Mouse (Mus musculus): ENCODE results near the gene St6galnac1.
A peak's percentile ranks its signal among the peaks of the same experiment; 100 is the strongest.
"Not testable (repeated sequence)": the region's sequence is repeated elsewhere in the genome, so short reads cannot be mapped to it uniquely, and the experiment has no call there.

St6galnac1 gene

DNA sequence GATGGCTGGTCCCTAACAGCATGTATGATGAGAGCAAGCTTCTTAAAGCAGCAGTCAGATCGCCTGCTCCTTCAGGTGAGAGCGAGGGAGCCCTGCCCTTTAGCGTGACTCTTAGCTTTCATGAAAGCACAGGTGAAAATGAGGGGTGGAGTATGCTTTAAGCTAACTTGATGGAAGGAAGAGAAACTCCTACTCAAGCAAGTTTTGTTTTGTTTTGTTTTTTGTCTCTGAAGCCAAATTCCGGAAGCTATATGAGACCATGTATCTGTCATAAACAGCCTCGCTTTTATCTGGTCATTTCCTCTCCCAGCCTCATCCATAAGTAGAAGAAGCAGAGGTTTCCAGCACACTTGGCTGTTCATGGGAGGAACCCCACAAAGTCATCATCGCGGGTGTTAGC lies at the start of gene St6galnac1:
TSS of gene St6galnac1 (minus strand) at position 101 of the 400 bp plus-strand sequence.
- no peak for DNase-seq (ENCODE audit: low read depth)

DNA sequence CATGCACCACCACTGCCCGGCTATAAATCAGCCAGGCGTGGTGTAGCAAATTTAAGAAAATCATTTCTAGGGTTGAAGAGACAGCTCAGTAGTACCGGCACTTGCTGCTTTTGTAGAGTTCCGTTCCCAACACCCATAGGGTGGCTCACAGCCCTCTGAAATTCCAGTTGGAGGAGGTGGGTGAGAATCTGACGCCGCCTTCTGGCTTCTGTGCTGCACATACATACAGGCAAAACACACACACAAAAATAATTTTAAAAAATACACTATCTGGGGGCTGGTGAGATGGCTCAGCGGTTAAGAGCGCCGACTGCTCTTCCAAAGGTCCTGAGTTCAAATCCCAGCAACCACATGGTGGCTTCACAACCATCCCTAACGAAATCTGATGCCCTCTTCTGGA lies 48.6 kb upstream of the St6galnac1 start:
- not testable (repeated sequence) for DNase-seq (ENCODE audit: low read depth)

DNA sequence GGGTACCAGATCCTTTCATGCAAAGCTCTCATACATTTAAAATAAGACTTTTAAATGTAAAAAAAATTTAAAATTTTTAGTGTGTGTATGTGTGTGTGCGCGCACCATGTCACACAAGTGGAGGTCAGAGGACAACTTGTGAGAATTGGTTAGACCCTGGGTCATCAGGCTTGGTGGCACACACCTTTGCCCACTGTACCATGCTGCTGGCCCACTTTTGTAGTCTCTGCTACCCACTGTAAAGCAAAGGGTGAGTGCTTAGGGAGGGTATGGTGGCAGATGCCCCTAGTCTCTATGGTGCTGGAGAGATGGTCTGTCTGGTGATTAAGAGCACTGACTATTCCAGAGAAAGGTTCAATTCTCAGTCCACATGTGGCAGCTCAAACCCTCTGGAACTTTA lies 47.9 kb upstream of the St6galnac1 start:
- no peak for DNase-seq (ENCODE audit: low read depth)

DNA sequence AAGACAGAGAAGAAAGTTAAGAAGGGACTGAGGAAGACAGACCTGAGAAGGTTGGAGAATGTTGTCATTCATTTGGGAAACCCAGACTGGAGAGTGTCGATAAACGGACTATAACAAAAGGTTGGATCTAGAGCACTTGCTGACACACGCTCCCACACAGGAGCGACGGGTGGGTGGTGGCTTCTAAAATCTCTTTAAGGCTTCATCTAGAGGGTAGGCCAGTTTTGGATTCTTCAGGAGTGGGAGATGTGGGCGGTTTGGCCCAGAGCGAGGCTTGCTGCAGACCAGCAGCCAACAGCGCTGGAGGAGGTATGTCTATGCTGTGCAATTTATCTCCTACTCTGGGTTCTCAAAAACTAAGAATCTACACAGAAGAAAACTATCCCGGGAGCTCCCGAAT lies 47.3 kb upstream of the St6galnac1 start:
- no peak for DNase-seq (ENCODE audit: low read depth)

DNA sequence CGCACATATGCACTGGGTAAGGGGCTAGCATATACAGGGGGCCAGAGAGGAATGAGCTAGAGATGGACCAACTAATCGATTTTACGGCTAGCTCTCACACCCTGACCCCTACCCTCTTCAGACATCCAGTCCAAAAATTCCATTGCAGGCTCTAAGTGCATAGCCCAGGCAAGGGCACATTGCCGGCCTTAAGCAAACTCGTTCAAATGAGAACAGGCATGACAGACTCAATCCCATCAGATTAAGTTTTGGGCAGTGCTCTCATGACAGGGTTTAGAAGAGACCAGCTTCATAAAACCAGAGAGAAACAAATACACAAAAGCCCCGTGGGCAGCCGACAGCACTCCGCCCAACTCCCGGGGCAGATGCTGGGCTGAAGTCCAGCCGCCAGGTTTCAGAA lies 46.9 kb upstream of the St6galnac1 start:
- no peak for DNase-seq (ENCODE audit: low read depth)

DNA sequence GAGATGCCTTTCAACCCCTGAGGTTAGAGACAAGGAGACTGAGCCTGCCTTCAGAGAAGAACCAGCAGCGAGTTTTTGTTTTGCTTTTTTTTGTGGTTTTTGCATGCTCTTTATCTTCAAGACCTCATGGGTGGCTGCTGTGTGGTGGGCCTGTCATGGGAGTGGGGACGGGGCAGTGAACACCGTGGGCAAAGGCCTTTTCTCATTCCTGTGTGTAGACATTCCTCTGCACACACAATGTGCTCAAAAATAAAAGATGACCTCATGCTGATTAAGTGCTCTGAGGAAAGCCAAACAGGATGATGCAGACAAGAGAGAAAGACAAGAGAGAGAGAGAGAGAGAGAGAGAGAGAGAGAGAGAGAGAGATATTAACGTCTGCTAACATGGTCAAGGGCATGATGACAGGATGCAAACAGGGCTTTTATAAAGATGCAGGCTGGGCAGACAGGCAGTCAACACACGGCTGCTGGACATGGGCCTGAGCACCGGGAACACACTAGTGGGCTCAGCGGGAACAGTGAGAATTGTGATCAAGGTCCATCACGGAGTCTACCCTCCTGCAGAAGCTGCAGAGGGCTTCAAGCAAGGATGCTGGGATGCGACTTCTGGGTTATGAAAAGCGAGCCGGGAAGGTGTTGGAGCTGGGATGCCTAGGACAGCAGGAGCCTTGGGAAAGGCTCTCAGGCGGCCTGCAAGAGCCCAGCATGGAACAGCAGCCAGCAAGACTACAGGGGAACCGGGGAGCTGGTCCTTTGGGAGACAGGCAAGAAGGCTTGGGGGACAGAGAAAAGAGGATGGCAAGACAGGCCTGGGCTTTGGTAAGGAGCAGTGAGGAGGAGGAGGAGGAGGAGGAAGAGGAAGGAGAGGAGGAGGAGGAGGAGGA lies 46.0 kb upstream of the St6galnac1 start:
- no peak for DNase-seq (ENCODE audit: low read depth)

DNA sequence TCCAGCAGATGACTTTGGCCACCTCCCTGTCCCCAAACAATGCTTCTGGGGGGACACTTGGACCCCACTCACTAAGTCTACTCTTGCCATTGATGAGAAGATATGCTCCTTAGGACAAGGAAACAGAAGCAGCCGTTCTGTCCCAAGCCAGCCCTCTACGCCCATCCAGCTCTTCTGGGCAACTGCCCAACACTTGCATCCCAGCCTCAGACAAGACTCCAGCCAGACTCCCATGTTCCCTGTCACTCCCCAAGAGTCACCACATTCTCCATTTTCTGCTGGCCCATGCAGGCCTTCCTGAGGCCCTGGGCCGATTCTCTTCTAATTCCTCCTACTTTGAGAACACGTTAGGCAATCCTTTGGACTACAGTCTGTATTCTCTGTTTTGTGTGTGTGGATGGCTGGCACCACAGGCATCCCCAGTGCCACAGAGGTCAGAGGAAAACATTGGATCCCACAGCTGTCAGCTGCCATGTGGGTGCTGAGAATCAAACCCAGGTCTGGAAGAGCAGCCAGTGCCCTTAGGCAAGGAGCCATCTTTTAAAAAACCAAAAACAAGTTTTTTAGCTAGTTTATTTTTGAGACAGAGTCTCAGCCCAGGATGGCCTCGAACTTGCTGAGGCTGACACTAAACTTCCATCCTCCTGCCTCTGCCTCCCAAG lies 44.8 kb upstream of the St6galnac1 start:
- DNase-seq (ENCODE audit: low read depth), result no peak

DNA sequence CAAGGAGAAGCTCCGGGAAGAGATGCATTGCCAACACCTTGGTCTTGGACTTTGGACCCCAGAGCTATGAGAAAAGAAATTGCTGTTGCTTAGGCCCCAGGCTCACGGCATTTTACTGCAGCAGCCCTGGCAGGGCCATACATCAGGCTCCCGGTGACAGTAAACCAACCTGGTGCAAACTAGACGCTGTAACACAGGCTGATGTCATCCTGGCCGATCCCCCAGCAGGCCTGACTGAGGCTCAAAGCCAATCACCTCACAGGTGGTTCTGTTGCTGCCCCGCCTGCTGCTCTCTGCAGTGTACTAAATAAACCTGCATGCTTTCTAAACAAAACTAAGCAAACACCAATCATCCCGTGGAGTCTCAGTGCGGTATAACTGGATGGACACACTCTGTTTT lies 43.4 kb upstream of the St6galnac1 start:
- no peak for DNase-seq (ENCODE audit: low read depth)

DNA sequence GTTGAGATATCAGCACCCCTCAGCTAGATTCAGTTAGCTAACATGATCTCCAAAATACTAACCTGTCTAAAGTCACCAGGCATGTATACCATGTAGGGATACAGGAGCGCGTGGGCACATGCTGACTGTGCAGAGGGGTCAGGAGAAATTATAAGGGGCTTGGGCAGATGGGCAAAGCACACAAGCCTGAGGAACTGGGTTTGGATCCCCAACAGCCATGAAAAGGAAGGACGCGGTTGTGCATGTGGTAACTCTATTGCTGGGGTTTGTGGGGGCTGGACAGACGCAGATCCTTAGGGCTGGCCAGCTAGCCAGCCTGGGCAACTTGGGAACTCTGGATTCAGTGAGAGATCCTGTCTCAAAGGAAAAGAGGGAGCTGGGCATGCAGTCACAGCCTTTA lies 42.3 kb upstream of the St6galnac1 start:
- no peak for DNase-seq (ENCODE audit: low read depth)

DNA sequence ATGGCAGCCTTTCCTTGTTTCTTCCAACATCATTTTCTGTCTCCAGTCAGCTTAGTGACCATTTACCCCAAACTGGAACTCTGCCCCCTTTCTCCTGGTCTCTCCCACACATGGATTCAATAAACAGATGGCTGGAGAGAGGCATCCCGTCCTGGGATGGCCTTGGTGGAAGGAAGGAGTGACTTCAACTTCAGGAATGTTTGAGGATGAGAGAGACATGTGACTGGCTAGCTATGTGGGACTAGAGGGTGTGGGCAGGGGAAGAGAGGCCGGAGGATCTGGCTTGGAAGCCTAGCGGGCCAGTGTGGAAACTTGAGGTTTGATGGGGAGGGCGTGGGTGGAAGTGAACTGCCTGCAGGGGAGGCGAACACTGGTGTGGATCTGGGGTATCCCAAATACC lies 41.5 kb upstream of the St6galnac1 start:
- DNase-seq (ENCODE audit: low read depth), result no peak

DNA sequence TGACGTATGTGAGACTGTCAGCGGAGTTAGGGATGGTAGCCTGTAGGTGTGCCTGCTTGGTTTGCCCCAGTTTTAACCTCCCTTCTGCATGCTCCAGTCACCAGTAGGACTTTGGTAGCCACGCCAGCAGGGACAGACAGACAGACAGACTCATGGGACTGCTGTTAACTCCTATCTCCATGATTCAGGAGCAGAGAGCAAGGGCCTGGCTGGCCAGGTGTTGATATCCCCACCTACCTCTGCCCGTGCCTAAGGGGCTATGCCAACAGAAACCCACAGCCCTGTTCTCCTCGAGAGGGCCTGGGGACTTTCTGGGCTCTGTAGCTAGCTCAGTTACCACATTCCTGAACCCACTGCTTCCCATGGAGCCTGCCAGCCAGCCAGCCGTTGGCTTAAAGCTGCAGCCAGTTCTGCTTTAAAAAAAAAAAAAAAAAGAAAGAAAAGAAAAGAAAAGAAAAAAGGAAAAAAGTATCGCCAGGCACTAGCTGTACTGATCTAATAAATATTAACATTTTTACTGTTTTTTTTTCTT lies 39.6 kb upstream of the St6galnac1 start:
- no peak for DNase-seq (ENCODE audit: low read depth)

DNA sequence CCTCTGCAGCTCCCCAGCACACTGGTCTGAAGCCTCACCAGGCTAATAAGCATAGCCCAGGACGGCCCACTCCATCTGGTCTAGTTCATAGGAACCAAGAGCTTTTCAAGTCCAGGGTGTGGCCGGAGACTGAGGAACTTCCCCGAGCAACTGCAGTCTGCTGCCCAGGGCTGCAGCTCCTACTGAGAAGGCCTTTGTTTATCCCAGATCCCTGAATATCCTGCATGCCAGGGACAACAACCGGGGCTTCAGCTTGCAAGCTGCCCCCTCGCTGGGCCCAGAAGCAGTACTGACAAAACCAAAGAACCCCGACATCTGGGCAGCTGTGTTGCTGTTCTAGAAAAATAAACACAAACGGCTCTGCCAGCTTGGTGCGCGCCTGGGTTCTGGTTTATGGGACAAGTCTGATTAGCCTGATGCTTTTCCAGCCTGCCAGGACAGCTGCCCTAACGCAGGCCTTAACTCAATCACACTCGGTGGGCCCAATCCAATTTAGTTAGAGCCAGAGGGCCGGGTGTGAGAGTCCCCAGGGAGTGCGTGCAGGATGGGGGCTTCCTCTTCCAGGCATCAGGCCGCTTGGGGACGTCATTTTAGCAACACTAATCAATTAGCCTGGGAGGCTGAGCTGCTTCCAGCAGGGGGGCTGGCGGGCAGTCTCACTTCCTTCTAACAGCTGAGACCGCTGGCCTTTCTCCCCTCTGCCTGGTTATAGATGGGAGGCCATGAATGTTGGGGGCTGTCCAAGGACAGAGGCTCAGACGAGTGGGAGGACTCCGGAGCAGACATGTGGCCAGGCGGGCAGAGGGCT lies 39.0 kb upstream of the St6galnac1 start:
- no peak for DNase-seq (ENCODE audit: low read depth)

DNA sequence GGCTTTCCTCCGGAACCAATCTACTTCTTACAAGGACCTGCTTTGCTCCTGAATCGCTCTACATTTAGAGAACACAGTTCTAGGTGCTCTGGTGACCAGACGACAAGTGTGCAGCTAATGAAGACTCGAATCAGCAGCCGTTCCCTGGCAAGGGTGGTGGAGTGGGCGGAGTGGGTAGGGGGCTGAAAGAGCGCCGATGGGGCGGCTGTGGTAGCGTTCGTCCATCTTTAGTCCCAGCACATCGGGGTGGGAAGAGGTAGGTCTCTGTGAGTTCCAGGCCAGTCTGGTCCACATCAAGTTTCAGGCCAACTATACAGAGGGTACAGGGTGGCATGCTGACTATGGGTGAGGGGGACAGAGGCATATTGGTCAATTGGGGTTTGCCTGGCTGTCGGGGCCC lies 38.3 kb upstream of the St6galnac1 start:
- DNase-seq (ENCODE audit: low read depth), result no peak

DNA sequence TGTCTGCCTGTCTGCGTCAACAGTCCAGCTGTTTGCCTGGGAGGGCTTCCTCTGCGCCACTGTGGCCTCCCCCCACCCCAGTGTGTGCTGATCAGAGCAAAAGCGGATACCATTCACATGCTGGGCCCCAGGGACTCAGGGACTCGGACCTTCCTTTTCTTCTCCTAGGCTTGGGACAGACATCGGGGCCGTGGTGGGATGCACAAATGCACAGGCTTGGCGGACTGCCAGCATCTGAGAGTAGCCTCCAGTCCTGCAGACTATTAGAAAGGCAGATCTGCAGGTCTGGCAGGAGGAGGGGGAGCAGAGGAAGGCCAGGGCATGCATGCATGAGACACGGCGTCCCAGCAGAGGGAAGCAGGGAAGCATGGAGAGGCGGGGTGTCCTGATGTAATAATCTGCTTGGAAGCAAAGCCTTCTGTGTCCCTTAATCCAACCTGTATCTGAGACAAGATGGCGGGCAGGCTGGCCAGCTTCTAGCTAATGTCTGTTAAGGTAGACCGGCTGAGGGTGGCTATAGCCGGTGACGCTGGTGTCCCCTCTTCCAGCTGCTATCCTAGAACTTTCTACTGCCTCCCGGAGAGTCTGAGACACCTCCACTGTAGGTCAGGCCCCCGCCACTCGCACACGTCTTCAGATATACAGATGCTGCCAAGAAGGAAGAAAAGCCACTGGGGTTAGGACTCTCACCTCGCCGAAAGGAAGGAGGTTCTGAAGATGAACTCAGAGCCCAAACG lies 37.7 kb upstream of the St6galnac1 start:
- no peak for DNase-seq (ENCODE audit: low read depth)

DNA sequence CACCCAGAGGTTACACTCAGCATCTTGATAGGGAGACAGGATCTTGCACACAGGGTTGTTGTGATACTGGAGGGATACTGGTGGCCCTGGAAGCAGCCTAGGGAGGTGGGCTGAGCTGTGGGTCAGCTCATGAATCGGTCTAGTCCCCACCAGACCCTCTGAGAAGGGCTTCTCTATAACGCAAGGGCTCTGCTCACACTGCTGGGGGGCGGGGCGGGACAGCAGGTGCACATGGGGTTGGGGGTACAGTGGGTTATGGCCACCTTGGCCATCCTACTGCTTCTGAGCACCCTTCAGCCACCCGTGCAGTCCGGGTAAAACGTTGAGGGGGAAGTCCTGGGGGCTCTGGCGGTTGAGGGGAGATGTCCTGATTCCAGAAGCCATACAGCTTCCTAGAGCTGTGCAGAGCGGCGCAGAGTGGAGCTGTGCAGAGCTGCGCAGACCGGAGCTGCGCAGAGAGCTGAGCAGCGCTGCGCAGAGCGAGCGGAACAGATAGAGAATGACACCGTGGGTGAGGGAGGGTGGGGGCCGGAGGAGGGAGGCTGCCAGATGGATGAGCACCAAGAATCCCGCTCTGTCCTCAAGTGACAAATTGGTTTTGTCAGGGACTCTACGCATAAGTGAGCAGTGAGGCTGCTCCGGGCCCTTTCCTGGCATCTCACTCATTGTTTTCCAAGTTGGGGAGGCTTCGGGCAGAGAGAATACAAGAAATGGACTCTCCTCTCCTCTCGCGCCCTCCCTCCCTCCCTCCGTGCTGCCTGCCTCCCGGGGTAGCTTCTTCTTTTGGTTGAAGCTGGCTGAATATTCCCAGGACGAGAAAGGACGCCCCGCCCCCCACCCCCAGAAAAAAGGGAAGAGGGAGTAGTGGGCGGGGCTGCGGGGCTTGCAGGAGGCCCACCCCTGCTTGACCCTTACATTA lies 35.9 kb upstream of the St6galnac1 start:
- DNase-seq (ENCODE audit: low read depth), result no peak

DNA sequence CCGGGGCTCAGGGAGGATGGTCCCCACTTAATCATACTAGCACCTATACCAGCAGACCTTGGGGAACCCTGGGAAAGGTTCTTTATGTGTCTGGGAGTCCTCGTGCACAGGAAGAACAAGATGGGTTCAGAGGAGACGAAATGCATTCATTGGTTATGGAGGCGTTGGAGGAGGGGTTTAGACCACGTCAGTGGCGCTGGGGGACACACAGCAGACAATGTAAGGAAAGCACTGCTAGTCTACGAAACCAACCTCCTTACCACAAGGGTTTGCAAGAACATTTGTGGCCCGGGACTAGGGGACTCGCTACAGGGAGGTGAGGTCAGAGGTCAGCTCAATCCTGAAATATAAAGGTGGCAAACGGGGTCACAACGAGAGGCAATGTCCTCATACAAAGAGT lies 35.2 kb upstream of the St6galnac1 start:
- no peak for DNase-seq (ENCODE audit: low read depth)

DNA sequence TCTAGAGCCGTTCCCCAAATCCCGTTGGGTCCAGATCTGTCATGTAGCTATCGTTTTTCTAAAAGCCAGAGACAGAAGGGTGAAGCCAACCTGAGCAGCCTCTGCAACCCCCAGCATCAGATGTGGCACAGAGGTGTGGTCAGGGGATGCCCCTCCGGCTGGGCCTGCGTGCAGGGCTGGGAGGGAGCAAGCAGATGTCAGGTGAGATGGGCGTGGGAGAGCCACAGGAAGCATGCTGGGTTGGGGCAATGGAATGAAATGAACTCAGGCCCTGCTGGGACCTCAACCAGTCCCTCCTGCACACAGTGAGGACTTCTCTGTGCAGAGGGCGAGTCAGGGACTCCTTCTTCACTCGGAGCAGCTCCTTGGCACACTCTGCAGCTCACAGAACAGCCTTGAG lies 34.2 kb upstream of the St6galnac1 start:
- DNase-seq (ENCODE audit: low read depth), result no peak

DNA sequence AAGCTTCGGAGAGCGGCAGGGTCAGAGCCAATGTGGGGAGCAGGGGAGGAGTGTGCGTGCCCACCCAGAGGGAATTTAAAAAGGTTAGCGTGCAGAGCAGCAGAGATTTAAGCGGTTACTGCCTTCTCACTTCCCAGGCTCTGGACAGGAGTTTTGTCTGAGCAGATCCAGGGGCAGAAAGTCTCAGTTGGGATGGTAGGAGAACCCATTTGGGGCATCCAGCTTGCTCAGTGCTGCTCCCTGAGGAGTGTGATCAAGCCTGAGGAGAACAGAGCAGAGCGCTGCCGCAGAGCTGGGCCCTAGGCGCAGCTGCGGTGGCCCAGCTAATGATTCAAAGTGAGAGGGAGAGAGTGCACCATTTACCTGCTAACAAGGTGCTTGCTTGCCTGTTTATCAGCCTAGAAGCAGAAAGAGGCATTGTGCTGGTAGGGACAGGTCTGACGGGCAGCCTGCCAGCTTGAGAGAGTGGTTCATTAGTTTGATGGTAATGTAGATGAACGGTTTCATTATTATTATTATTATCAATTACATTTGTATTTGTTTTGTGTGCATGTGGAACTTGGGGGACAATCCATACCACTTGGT lies 33.6 kb upstream of the St6galnac1 start:
- no peak for DNase-seq (ENCODE audit: low read depth)

DNA sequence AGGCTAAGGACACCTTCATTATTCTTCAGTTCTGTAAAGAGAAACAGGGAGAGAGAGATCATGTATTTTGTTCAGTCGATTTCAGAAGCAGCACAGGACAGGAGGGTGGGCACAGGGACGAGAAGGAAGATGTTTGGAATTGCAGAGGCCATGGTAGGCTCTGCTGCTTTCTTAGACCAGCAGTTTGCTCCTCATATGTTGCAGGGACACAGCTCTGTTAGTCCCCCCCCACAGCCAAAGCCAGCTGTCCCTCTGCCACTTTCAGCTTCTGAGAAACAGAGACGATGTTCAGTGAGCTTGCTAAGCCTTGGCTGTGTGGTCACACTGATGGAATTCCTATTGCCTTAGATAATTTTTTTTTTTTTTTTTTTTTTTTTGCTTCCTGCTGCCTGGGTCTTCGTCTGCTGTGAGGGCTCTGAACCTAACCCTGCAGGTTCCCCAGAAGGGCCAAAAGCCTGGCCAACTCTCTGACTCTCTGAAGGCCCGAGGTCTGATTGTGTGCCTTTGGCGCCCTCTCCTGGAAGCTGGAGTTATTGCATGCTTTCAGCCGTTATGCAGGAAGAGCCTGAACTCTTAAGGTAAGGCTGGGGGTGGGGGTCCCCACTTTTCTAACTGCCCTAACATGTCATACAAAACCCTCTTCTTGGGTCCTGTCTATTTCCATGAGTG lies 32.8 kb upstream of the St6galnac1 start:
- DNase-seq (ENCODE audit: low read depth), result peak; percentile 84

DNA sequence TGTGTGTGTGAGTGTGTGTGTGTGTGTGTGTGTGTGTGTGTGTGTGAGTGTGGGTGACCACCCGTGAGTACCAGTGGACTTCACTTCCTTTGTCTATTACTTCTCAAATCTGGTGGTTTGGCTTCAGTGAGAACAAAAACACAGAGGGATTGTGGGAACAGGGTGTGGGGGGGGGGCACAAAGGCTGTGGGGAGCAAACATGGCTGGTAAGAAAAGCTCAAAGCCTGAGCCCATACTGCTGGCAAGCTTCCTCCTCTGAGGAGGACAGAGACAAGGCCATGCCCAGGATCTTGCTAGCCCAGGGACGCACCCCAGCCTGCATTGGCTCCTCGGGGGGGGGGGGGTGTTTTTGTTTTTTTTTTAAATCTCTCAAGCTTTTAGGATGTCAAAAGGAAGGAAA lies 32.2 kb upstream of the St6galnac1 start:
- no peak for DNase-seq (ENCODE audit: low read depth)

All from c-Kit-positive CD71-negative TER-119-negative erythroid progenitor cells, embryonic 14.5 days (primary cell).